Mouse (Mus musculus) heart, postnatal 0 days (tissue): ENCODE measurements at regions not wholly inside any gene's neighbourhood (a gene's known extent, or its start where the extent isn't known, plus 50 kb on each side); places are given as distances from the start of the nearest gene placed in this dataset.
A peak's percentile ranks its signal among the peaks of the same experiment; 100 is the strongest.

Experiments used
- ATAC-seq: fragments of 200-750 bp; cut with Nextera tagmentation; 2 replicates; pipeline ENCODE4 v1.8.0; 2017; ENCODE audit warnings: low read depth, moderate number of reproducible peaks, moderate library complexity; ENCODE audit not compliant: insufficient read depth
- DNase-seq: peaks from one replicate; pipeline ENCODE4 v3.0.0-alpha.2; 2016; ENCODE audit warnings: low spot score
- H3K27ac ChIP-seq: fragments of 300-500 bp; sonication (generic); 2 replicates; pipeline ENCODE4 v1.5.1; 2014; ENCODE audit warnings: low read depth, mild to moderate bottlenecking
- H3K27me3 ChIP-seq: fragments of 300-500 bp; sonication (generic); 2 replicates; pipeline ENCODE4 v1.6.1; 2014; ENCODE audit warnings: low read length, mixed read lengths; ENCODE audit not compliant: control insufficient read depth, insufficient read depth
- H3K36me3 ChIP-seq: fragments of 300-500 bp; sonication (generic); replicated peaks from 2 replicates; pipeline ENCODE4 v1.6.1; 2014; ENCODE audit warnings: low read length, mixed read lengths; ENCODE audit not compliant: control insufficient read depth, insufficient read depth
- H3K4me1 ChIP-seq: fragments of 300-500 bp; sonication (generic); 2 replicates; pipeline ENCODE4 v1.6.1; 2014; ENCODE audit warnings: antibody characterized with exemption; ENCODE audit not compliant: control insufficient read depth, insufficient read depth
- H3K4me2 ChIP-seq: fragments of 300-500 bp; sonication (generic); 2 replicates; pipeline ENCODE4 v1.6.1; 2014; ENCODE audit warnings: low read depth, mild to moderate bottlenecking, low read length, moderate library complexity
- H3K4me3 ChIP-seq: fragments of 300-500 bp; sonication (generic); 2 replicates; pipeline ENCODE4 v1.5.1; 2014; ENCODE audit warnings: low read depth, low read length
- H3K9ac ChIP-seq: fragments of 300-500 bp; sonication (generic); replicated peaks from 2 replicates; pipeline ENCODE4 v1.6.1; 2014; ENCODE audit warnings: low read depth, low read length, mixed read lengths
- H3K9me3 ChIP-seq: fragments of 300-500 bp; sonication (generic); replicated peaks from 2 replicates; pipeline ENCODE4 v1.6.1; 2016; ENCODE audit warnings: low read length; ENCODE audit not compliant: control insufficient read depth
- CTCF ChIP-seq: IDR thresholded peaks from 2 replicates; pipeline ENCODE4 v1.5.1; 2016; ENCODE audit warnings: antibody characterized with exemption, control low read depth, low read depth
- EP300 ChIP-seq: IDR thresholded peaks from 2 replicates; pipeline ENCODE4 v1.6.1; 2016; ENCODE audit warnings: antibody characterized with exemption, low read depth
- WGBS: fragments of 180-500 bp; shearing (Covaris S2); extraction: QIAGEN DNeasy Blood & Tissue Kit; methylation state at CpG from one replicate; pipeline ENCODE4 v1.1.7; 2014; 5-methylcytosine and 5-hydroxymethylcytosine counted together

DNA sequence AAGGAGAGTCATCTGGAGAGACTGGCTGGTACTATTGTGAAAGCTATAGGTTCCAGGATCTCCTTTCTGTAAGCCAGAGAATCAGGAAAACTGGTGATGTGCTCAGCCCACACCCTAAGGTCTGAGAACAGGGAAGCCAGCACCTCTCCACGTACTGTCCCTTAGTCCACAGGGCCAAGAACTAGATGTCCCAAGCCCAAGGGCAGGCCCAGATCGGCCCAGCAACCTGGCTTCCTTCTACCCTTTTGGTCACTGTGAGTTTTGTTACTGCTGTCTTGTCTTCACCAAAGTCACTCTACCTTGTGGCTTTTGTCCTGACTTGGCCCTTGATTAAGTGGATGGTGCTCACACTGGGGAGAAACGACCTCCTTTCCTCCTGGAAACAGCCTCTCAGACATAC lies 107.8 kb upstream of the Spata13 start:
- no peaks in the 10 kb centered on the region for H3K27me3 ChIP-seq
- DNase-seq (no peak), ATAC-seq (no peak)
- no peaks in the 10 kb centered on the region for H3K9me3 ChIP-seq
- H3K4me3 ChIP-seq: no peak overlapping the region
- H3K4me1 ChIP-seq: 0 out of 2 replicates have a peak, but pooled peaks cover 6% of the 10 kb centered on the region
- TF ChIP-seq EP300 (no peak), CTCF (no peak)
- H3K36me3 ChIP-seq: no peaks in the 10 kb centered on the region
- no peak overlapping the region for H3K4me2 ChIP-seq
- H3K27ac ChIP-seq: no peak overlapping the region
- WGBS: 62% methylated on average over 3 of the region's 3 CpGs
- H3K9ac ChIP-seq: no peak overlapping the region

DNA sequence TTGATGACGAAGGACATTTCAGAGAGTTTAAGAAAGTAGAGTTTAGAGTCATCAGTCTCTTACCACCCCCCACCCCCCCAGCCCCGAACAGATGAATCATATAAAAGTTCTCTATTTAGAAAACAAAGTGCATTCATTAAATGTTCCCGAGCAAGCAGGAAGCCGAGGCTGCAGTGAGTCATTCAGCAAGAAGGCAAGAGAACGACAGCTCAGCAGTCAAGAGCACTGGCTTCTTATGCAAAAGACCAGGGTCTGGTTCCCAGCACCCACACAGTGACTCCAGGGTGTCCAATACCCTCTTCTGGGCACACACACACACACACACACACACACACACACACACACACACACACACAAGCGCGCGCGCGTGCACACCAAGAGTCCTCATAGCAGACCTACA lies 107.0 kb upstream of the Spata13 start:
- Histone ChIP-seq H3K4me3 (no peak overlapping the region), H3K36me3 (no peaks in the 10 kb centered on the region), H3K4me1 (0 out of 2 replicates have a peak, but pooled peaks cover 6% of the 10 kb centered on the region), H3K27ac (no peak overlapping the region), H3K4me2 (no peak overlapping the region), H3K9me3 (no peaks in the 10 kb centered on the region), H3K9ac (no peak overlapping the region), H3K27me3 (no peaks in the 10 kb centered on the region)
- DNase-seq: no peak
- WGBS: 72% methylated on average over 10 of the region's 10 CpGs
- TF ChIP-seq CTCF: no peak
- no peak for TF ChIP-seq EP300
- ATAC-seq: no peak

GRCm38 (mm10) chr14:60527951-60528350 lies 105.8 kb upstream of the Spata13 start:
- no peaks in the 10 kb centered on the region for H3K9me3 ChIP-seq
- 0 out of 2 replicates have a peak, but pooled peaks have one; percentile 27 for ATAC-seq
- 0 out of 2 replicates have a peak, but pooled peaks cover 6% of the 10 kb centered on the region for H3K4me1 ChIP-seq
- no peak for TF ChIP-seq CTCF
- TF ChIP-seq EP300: no peak
- H3K4me3 ChIP-seq: no peak overlapping the region
- 0 out of 2 replicates have a peak overlapping the region, but pooled peaks have one; percentile 25 for H3K27ac ChIP-seq
- H3K9ac ChIP-seq: no peak overlapping the region
- H3K27me3 ChIP-seq: no peaks in the 10 kb centered on the region
- H3K4me2 ChIP-seq: no peak overlapping the region
- no peak for DNase-seq
- 76% methylated on average over 5 of the region's 5 CpGs for WGBS
- no peaks in the 10 kb centered on the region for H3K36me3 ChIP-seq

GRCm38 (mm10) chr14:60528520-60528919 lies 105.3 kb upstream of the Spata13 start:
- no peak overlapping the region for H3K9ac ChIP-seq
- no peaks in the 10 kb centered on the region for H3K27me3 ChIP-seq
- 0 out of 2 replicates have a peak, but pooled peaks cover 6% of the 10 kb centered on the region for H3K4me1 ChIP-seq
- WGBS: 80% methylated on average over 7 of the region's 7 CpGs
- H3K27ac ChIP-seq: no peak overlapping the region
- ATAC-seq (no peak), DNase-seq (no peak)
- TF ChIP-seq CTCF: no peak
- TF ChIP-seq EP300: no peak
- no peak overlapping the region for H3K4me3 ChIP-seq
- no peaks in the 10 kb centered on the region for H3K9me3 ChIP-seq
- H3K36me3 ChIP-seq: no peaks in the 10 kb centered on the region
- no peak overlapping the region for H3K4me2 ChIP-seq

DNA sequence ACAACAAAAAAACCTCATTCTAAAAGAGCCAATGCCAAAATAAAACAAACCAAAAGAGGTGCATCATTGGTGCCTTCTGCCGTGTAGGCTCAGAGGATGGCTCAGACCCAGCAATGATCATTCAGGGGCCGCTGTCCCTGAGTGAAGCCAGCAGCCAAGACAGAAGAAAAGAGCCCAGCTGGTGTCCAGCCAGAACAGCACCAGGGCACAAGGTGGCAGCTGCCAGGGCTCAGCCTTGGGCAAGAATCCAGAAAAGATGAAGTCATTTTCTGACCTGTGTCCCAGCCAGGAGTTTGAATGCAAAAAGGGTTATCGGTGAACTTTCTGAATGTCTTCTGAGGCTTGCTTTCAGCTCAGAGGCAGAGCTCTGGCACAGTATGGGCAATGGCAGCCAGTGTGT lies 104.8 kb upstream of the Spata13 start:
- H3K9me3 ChIP-seq: no peaks in the 10 kb centered on the region
- peak; percentile 31 for DNase-seq
- ATAC-seq: peak; percentile 47; the same call in 1 of the 2 replicates

More for the DNA sequence above, 104.8 kb upstream of the Spata13 start:
- Histone ChIP-seq H3K27ac (no peak overlapping the region), H3K4me2 (no peak overlapping the region), H3K4me1 (0 out of 2 replicates have a peak, but pooled peaks cover 6% of the 10 kb centered on the region), H3K9ac (no peak overlapping the region), H3K27me3 (no peaks in the 10 kb centered on the region), H3K36me3 (no peaks in the 10 kb centered on the region), H3K4me3 (no peak overlapping the region)
- 0 out of 2 replicates have a peak, but pooled peaks have one; percentile 3 for TF ChIP-seq CTCF
- TF ChIP-seq EP300: no peak
- WGBS: 30% methylated on average over 3 of the region's 3 CpGs
